Mouse (Mus musculus) adrenal gland, postnatal 25 days (tissue): ENCODE results near the gene Wdfy3. TPM values are rescaled to one million over a fixed set of nuclear protein-coding genes. Genes with fewer than 3 reads are reported as not detected.
A peak's percentile ranks its signal among the peaks of the same experiment; 100 is the strongest.

Experiments used
- DNase-seq: peaks from one replicate; pipeline ENCODE4 v3.0.0; 2021; ENCODE audit warnings: mixed read lengths
- total RNA-seq: library from RNA; stranded (reverse); gene quantifications from 2 replicates; pipeline ENCODE4 v1.2.3, GENCODE M21; 2021

Wdfy3 gene
- total RNA-seq, 1 experiment from 2014 or later: 54.3 TPM

GRCm38 (mm10) chr5:102054511-102055093 lies 15.1 kb downstream of the Wdfy3 start:
- DNase-seq: peak; percentile 41

- no peak for DNase-seq
These were observed 16.8 kb downstream of the Wdfy3 start for GRCm38 (mm10) chr5:102052906-102053305.

- DNase-seq: no peak
These were observed 17.3 kb downstream of the Wdfy3 start for GRCm38 (mm10) chr5:102052465-102052864.

- DNase-seq: no peak
These were observed 19.0 kb downstream of the Wdfy3 start for GRCm38 (mm10) chr5:102050677-102051076.

- no peak for DNase-seq
These were observed 21.3 kb downstream of the Wdfy3 start for GRCm38 (mm10) chr5:102048416-102048815.

GRCm38 (mm10) chr5:102046617-102047116 lies 23.1 kb downstream of the Wdfy3 start:
- DNase-seq: no peak

- no peak for DNase-seq
These were observed 23.8 kb downstream of the Wdfy3 start for GRCm38 (mm10) chr5:102045636-102046616.

- DNase-seq: no peak
These were observed 24.5 kb downstream of the Wdfy3 start for GRCm38 (mm10) chr5:102045177-102045576.

GRCm38 (mm10) chr5:102033281-102033680 lies 36.4 kb downstream of the Wdfy3 start:
- DNase-seq: no peak

GRCm38 (mm10) chr5:102032594-102033240 lies 37.0 kb downstream of the Wdfy3 start:
- no peak for DNase-seq

GRCm38 (mm10) chr5:102032191-102032590 lies 37.5 kb downstream of the Wdfy3 start:
- DNase-seq: no peak

GRCm38 (mm10) chr5:102023376-102023775 lies 46.3 kb downstream of the Wdfy3 start:
- no peak for DNase-seq

- DNase-seq: no peak
These were observed 47.5 kb downstream of the Wdfy3 start for GRCm38 (mm10) chr5:102022018-102022898.

GRCm38 (mm10) chr5:102014235-102014634 lies 55.5 kb downstream of the Wdfy3 start:
- DNase-seq: no peak

- no peak for DNase-seq
These were observed 55.9 kb downstream of the Wdfy3 start for GRCm38 (mm10) chr5:102013781-102014180.

- DNase-seq: no peak
These were observed 58.8 kb downstream of the Wdfy3 start for GRCm38 (mm10) chr5:102010961-102011360.

- no peak for DNase-seq
These were observed 60.1 kb downstream of the Wdfy3 start for GRCm38 (mm10) chr5:102009606-102010005.

GRCm38 (mm10) chr5:102008712-102009111 lies 61.0 kb downstream of the Wdfy3 start:
- DNase-seq: no peak

- no peak for DNase-seq
These were observed 63.3 kb downstream of the Wdfy3 start for GRCm38 (mm10) chr5:102006218-102006941.

GRCm38 (mm10) chr5:102003371-102003770 lies 66.3 kb downstream of the Wdfy3 start:
- DNase-seq: no peak

GRCm38 (mm10) chr5:102001026-102001425 lies 68.7 kb downstream of the Wdfy3 start:
- DNase-seq: no peak
